Mouse (Mus musculus): ENCODE measurements around the gene Sema4g.

- TF ChIP-seq CTCF (IDR thresholded peaks at IDR 0.05; ENCODE audit: low read depth) (no peak), EP300 (IDR thresholded peaks at IDR 0.05; ENCODE audit: low read depth) (no peak)
These were observed 38.9 kb downstream of the Sema4g start for GRCm38 (mm10) chr19:45027848-45028247.

Measured in heart, postnatal 0 days (tissue).